Mouse (Mus musculus) gastrocnemius, postnatal 14 days (tissue): ENCODE results near the gene Gpbp1. TPM values are rescaled to one million over a fixed set of nuclear protein-coding genes. Genes with fewer than 3 reads are reported as not detected.

Experiments
- DNase-seq: peaks from one replicate; pipeline ENCODE4 v3.0.0; 2021; ENCODE audit warnings: mixed read lengths
- intact Hi-C: fragments of 180-260 bp; cut with DNase I; formaldehyde crosslinking; loops from one replicate; pipeline ENCODE4 v1.15.1; 2025; ENCODE audit warnings: low total_unique reads
- long read RNA-seq, 2 experiments: library from polyadenylated mRNA; stranded (forward); transcript quantifications; one replicate each; pipeline ENCODE4 v2.0.0; 2021
- total RNA-seq, 2 experiments: library from RNA; stranded (reverse); gene quantifications; 2 replicates each; pipeline ENCODE4 v1.2.3; 2021

Gene Gpbp1
- total RNA-seq, result 10 to 100 TPM; 40.8 to 41.1 TPM
- long read RNA-seq, experiment 1, transcript Gpbp1-202 (12 exons, 3,299 nt), result major isoform, 23 of 54 reads
- long read RNA-seq, experiment 1, transcript Gpbp1-201 (13 exons, 3,694 nt), result minor isoform, 19 of 54 reads
- long read RNA-seq, experiment 1, partial matches to known transcripts, result 1 of 54 reads
- long read RNA-seq, experiment 1, other reads (novel, unspliced or antisense), result 11 of 54 reads
- long read RNA-seq, experiment 2, transcript Gpbp1-201 (13 exons, 3,694 nt), result minor isoform, 17 of 54 reads
- long read RNA-seq, experiment 2, transcript Gpbp1-202 (12 exons, 3,299 nt), result major isoform, 19 of 54 reads
- long read RNA-seq, experiment 2, partial matches to known transcripts, result 5 of 54 reads
- long read RNA-seq, experiment 2, other reads (novel, unspliced or antisense), result 13 of 54 reads

DNA sequence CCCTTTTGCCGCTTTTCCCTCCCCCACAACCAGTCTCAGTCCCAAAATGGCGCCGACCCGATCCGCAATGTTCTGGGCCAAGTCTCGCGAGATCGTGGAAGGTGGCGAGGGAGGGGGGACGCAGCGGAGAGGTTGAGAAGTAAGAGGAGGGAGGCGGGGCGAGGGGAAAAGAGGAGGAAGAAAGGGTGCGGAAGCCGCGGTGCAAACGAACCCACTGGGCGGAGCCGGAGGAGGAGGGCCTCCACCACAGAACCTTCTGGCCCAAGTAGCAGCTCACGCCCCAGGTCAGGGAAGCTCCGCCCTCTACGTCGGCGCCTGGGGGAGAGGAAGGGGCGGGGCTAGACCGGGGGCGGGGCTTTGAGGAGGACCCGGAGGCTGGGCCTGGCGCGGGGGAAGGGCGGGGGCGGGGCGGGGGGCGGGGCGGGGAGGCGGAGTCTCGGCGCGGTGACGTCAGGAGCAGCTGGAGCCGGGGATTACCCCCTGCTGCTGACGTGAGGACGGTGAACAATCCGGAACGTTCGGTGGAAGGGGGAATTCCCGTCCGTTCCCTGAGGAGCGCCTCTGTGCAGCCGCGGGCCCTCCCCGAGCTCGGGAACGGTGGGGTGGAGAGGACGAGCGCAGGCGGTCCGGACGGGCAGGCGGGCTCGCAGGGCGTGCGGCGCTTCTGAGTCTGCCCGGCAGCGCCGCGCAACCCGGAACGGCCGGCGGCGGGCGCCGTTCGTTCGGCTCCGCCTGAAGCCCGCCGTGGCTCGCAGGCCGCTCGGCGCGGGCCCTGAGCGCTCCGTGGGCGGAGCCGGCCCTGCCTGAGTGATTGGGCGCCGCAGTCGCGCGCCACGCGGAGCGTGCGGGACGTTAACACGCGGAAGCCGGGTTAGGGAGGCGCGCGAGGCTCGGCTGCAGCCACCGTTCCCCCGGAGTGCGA lies at the start of gene Gpbp1:
Gpbp1 (minus strand) TSS at position 310 of the 922 bp plus-strand sequence.
- intact Hi-C loops, result no loop called here
- DNase-seq, result peak; percentile 100

GRCm38 (mm10) chr13:111537718-111538117 lies 47.8 kb upstream of the Gpbp1 start:
- intact Hi-C loops, result no loop called here
- DNase-seq, result no peak

- no peak for DNase-seq
- intact Hi-C loops, result no loop called here
These were observed 46.4 kb upstream of the Gpbp1 start for GRCm38 (mm10) chr13:111536207-111536887.

GRCm38 (mm10) chr13:111534131-111534530 lies 44.2 kb upstream of the Gpbp1 start:
- DNase-seq, result no peak
- intact Hi-C loops, result no loop called here

DNA sequence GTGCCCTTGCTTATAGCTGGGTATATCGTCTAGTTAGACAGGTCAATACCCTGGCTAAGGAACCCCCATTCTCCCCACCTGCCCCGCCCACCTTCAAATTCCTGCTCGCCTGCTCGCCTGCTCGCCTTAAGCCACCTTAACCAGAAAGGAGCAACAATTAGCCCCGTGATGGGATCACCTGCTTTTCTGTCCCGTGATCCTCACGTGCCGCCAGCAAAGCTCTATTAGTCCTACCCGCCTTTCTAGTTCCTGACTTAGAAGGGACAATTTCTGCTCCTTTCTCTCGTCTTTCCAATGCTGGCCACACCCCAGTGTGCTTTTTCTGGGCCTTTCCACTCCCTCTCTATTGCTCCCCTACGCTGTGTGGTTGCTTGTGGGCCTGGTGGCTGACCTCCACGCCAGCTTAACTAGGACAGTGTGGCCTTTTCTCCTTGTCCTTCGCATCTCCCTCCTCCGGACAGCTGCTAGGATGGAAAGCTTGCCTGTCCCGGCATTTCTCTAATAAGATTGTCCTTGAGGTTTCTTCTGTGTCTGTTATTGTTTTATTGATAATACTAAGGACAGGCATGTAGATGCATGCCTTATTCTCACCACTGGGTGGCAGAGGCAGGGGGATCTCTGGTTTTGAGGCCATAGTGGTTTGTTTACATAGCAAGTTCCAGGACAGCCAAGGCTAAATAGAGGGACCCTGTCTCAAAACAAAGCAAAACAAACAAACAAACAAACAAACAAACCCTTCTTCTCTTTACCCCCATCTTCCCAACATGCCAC lies 42.5 kb upstream of the Gpbp1 start:
- DNase-seq, result no peak
- intact Hi-C loops, result no loop called here

DNA sequence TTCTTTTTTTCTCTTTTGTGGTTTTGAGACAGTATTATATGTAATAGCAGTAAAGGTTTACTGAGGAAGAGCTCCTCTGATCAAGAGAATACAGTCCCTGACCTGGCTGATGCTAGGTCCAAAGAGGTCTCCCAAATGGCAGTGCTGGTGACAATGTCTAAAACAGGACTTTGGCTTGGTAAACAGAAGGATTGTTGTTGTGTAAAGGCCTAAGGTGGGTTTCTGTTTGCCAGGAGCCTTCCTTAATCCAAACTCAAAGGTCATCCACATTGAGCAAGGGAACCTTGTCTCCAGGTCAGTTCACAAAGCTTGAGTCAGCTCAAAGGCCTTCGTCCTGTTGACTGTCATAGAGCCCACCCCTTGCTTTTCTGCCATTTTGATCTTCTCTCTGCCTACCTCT lies 41.8 kb upstream of the Gpbp1 start:
- no peak for DNase-seq
- intact Hi-C loops, result no loop called here

DNA sequence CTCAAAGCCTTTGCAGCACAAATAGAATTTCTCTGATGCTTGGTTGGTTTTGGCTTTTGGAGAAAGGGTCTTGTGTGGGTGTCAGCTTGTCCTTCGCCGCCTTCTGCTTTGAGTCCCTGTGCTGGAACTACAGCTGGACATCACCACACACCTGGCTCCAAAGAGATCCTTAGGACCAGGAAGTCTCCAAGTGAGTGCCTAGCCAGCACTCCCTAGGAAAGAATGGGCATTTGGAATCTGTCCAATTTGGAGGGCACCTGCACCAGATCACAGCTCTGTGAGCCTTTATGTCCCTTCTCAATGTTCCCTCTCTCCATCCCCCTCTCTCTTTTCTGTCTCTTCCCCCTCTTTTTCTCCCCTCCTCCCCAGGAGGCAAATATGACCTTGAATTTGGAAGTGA lies 34.4 kb upstream of the Gpbp1 start:
- intact Hi-C loops, result no loop called here
- DNase-seq, result no peak

GRCm38 (mm10) chr13:111522336-111522735 lies 32.4 kb upstream of the Gpbp1 start:
- intact Hi-C loops, result no loop called here
- DNase-seq, result no peak

GRCm38 (mm10) chr13:111520456-111520855 lies 30.5 kb upstream of the Gpbp1 start:
- no peak for DNase-seq
- intact Hi-C loops, result no loop called here

DNA sequence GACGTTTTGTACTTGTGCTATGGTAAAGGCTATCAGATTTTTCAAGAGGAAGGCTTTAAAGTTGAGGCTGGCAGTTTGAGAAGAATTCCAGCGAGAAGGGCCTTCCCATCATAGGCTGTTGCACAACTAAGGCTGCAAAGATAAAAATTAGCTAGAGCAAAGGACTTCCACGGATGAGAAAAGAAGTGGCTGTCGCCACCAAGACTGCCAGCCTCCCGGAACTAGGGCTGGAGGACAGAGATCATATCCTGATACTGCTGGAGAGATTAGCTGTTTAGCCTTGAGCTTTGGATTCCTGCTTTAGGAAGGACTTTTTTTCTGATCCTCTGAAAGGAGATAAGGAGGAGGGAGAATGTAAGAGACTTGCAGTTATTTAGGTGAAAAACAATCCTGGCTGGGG lies 28.4 kb upstream of the Gpbp1 start:
- intact Hi-C loops, result no loop called here
- DNase-seq, result no peak

DNA sequence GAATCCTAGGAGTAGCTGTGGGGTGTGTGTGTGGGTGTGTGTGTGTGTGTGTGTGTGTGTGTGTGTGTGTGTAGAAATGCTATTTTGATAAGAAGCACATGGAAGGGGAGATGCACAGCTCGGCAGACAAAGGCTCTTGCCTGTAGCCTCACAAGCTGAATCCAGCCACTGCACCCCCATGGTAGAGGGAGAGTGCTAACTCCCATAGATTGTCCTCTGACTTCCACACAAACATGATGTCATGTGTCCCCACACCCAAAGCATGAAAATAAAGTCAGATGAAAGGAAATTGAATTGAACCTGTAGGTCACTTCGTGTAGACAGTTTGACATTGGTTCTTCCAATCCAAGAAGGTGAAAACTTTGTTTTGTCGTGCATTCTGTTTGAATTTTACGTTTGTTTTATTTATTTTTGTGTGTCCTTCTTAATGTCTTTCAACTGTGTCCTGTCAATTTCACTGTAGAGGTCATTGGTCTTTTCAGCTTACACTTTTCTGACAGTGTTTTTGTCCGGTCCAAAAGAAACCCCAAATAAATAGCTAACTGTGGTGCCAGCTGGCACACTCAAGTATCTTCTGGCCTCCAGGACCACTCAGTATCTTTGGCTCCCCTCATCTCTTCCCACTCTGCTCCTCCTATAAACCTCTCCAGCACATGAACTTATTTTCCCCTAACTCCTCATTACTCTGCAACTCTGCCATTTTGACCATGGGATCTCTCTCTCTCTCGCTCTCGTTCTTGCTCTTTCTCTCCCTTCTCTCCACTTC lies 26.7 kb upstream of the Gpbp1 start:
- intact Hi-C loops, result no loop called here
- no peak for DNase-seq

GRCm38 (mm10) chr13:111509385-111509784 lies 19.5 kb upstream of the Gpbp1 start:
- DNase-seq, result no peak
- intact Hi-C loops, result no loop called here

- DNase-seq, result no peak
- intact Hi-C loops, result no loop called here
These were observed 18.7 kb upstream of the Gpbp1 start for GRCm38 (mm10) chr13:111508645-111509044.

DNA sequence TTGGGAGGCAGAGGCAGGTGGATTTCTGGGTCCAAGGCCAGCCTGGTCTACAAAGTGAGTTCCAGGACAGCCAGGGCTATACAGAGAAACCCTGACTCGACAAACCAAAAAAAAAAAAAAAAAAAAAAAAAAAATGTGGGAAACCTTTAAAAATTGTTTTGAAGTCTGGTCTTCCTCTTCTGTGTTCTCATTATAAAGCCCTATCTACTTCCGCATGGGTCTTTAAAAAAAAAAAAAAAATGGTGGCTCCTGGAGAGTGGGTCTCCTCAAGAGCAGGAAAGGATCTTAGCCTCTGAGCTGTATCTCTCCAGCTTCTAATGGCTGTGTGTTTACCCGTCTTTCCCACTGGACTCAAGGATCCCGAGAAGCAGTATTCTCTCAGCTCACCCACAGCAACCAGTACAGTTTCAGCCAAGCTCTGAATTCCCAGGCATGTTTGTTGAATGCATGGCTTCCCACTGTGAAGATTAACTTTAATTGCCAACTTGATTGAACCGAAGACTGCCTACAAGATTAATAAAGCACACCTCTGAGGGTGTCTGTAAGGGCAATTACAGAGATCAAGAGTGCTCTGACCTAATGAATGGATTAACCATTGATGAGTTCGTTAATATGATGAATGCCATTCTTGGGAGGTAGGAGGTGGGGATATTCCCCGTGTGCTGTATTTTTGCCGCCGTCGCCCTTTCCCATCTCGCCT lies 4.6 kb upstream of the Gpbp1 start:
- intact Hi-C loops, result no loop called here
- DNase-seq, result no peak

DNA sequence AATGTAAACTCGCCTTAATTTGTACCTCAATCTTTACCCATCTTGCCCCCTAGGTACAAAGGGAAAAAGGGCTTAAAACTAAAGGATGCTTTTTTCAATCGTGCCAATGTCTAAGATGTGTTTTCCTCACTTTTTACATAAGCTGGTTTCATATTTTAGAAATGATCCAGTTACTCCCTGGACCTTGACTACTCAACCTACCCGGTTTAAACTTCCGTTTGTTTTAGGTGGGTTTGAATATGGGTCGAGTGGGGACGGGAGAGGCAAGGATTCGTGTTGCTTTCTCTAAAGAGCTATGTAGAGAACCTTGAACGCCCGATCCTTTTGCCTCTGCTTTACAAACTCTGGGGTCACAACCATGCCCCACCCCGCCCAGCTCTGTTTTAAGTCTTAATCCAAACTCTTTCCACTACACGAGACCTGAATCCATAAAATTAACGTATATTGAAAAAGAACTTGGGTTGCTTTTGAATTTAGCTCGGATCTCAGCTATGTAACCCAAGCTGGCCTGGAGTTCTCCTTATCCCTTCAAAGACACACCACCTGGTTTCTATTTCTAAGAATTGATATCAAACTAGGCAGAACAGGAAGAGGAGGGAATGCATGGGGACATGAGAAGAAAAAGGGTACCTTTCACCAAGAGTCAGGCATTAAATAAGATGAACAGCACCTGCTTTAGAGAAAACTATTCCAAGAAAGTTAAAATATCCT lies 1.3 kb upstream of the Gpbp1 start:
- DNase-seq, result no peak
- intact Hi-C loops, result no loop called here

DNA sequence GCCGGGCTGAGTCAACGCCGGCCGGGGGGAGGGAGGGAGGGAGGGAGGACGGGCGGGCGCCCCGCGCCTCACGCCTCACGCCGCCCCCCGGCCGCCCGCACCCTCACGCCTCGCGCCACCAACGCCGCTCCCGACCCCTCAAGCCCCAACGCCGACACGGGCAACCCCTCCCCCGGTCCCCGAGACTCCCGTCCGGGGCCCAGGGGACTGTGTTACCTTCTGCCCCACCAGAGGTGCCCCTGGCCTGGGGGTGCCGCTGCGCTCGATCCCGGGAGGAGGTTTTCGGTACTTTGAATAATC lies 459 bp downstream of the Gpbp1 start:
- no peak for DNase-seq
- intact Hi-C loops, result no loop called here

DNA sequence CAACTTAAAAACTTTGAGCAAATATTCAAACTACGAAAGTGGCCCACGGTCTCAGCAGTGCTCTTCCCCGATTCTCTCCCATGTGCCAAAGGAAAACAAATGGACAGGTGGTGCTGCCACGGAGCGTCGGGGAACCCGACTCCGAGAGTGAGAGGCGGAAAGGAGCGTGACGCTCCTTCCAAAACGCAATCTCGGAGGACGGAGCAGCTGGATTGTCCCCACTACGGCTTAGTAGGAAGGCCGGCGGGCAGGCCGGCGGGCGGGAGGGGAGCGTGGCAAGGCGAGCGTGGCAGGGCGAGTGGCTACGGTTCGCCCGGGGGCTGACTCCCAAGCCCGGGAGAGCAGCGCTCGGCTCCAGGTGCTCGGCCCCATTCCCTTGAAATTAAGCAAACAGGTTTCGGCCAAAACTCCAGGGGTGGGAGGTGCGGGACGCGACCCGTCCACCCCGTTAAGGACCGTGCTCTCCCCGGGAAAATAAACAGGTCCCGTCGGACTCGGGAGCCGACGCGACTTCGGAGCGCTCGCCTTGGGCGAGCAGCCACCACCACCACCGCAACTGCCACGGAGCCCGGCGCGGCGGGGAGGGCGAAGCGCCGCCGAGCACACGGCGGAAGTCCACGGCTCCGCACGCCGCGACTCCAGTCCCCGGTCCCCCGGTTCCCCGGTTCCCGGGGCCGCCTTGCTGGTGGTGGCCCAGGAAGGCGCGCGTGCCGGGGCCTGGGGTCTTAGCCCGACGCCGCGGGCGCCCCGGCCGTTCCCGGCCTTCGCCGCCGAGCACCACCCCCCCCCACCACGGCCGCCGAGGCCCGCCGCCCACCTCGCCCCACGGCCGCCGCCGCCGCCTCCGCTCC lies 1.0 kb downstream of the Gpbp1 start:
- intact Hi-C loops, result no loop called here
- peak; percentile 40 for DNase-seq
